Mouse (Mus musculus): ENCODE data around the gene Rita1.
A peak's percentile ranks its signal among the peaks of the same experiment; 100 is the strongest.

The Rita1 gene

GRCm38 (mm10) chr5:120570289-120570897, 42.0 kb downstream of the Rita1 start:
- no peak for DNase-seq (ENCODE audit: low spot score)

- DNase-seq (ENCODE audit: low spot score) = no peak
These were observed 42.6 kb downstream of the Rita1 start for GRCm38 (mm10) chr5:120569791-120570190.

DNA sequence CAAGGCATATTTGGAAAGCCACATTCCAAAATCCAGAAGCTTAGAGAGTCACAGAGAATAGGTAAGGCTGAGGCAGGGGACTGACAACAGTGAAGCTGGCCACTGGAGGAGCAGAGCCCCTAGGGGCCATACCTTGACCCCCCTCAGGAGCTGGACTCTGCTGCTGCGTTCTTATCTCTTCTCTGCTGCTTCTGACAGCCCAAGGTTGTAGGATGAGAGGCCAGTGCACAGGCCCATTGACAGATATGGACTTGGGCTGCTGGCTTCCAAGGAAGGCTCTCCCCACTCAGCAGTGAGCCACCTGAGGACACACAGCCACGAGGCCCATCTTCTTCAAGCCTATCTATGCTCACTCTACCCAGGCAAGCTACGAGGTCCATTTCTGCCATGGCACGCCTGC, 43.4 kb downstream of the Rita1 start:
- DNase-seq (ENCODE audit: low spot score) = no peak

GRCm38 (mm10) chr5:120568336-120568768, 44.0 kb downstream of the Rita1 start:
- no peak for DNase-seq (ENCODE audit: low spot score)

DNA sequence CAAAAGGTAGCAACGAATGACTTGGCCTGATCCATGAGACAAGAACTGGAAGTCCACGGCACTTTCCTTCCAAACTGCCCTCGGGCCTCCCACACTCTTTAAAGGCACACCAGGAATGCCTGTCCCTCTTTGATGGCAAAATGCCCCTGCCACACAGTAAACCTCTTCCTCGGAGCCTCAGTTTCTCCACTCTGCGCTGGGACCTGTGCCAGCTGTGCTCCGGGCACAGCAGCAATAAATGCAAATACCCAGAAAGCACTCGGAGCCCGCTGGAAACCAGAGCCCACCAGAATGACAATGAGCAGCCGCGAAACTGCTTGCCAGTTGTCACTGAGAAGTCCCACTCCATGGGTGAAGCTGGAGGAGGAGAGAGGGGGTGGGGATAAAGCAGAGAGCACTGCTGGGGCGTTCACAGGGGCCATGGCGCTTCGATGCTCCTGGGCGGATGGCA, 44.6 kb downstream of the Rita1 start:
- no peak for DNase-seq (ENCODE audit: low spot score)

DNA sequence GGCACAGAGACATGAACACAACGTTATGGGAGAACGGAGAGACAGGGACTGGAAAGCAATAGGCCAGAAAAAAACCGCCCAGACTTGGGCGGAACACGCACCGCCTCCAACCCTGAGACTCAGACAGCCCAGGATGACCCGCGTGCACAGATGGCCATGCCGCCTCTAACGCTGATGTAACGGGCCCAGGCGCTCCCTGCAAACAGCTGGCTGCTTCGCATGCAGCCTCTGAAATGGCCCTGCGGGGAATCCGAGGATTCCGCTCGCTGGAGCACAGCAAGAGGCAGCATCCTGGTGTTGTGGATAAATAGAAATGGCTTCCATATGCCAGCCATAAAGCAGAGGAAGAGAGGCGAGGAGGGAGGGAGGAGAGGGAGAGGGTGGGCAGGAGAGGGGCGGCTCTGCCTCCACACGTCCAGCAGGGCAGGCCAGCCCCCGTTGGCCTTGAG, 45.1 kb downstream of the Rita1 start:
- peak; percentile 85 for DNase-seq (ENCODE audit: low spot score)

- DNase-seq (ENCODE audit: low spot score) = peak; percentile 57
These were observed 45.6 kb downstream of the Rita1 start for GRCm38 (mm10) chr5:120566681-120567252.

GRCm38 (mm10) chr5:120566101-120566500, 46.3 kb downstream of the Rita1 start:
- peak; percentile 67 for DNase-seq (ENCODE audit: low spot score)

GRCm38 (mm10) chr5:120565171-120565905, 47.1 kb downstream of the Rita1 start:
- DNase-seq (ENCODE audit: low spot score) = no peak

GRCm38 (mm10) chr5:120563914-120564311, 48.5 kb downstream of the Rita1 start:
- DNase-seq (ENCODE audit: low spot score) = no peak

DNA sequence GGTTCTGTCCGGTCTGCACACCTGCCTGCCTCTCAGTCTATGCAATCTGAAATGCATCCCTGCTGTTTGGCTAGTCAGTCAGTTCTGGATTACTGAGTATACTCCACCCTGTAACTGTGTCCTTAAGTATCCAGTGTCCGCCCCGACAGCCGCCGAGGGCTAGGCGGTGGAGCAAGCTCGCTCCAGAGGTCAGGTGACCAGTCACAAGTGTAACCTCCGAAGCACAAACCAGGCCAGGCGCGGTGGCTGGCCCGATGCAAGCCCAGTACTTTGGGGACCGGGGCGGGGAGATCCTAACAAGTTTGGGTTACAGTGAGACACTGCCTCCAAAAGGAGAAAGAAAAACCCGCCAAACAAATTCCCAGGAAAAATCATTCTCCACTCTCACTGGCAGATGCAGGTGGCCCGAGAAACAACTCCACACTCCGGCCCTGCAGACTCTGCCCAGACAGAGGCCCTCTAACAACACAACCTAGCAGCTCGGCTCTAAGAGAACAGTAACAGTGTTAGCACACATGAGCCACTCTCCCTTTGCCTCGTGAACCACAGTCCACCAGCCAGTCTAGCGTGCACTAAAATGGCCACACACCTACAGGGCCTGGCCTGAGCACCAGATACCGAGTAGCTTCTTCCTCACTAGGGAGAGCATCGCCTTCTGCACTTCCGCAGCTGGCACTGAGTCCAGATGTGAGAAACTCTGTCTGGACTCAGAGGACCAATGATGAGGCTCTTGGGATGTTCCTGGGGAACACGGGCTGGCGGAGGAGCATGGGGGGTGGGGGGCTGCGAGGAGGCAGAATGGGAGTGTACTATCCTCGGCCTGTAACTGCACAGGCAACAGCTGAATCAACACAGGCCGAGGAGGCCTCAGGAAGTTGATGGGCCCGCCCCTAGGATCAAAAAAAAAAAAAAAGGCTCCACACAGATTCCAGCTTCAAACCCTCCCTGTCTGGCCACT, 49.2 kb downstream of the Rita1 start:
- DNase-seq (ENCODE audit: low spot score) = peak; percentile 70

DNA sequence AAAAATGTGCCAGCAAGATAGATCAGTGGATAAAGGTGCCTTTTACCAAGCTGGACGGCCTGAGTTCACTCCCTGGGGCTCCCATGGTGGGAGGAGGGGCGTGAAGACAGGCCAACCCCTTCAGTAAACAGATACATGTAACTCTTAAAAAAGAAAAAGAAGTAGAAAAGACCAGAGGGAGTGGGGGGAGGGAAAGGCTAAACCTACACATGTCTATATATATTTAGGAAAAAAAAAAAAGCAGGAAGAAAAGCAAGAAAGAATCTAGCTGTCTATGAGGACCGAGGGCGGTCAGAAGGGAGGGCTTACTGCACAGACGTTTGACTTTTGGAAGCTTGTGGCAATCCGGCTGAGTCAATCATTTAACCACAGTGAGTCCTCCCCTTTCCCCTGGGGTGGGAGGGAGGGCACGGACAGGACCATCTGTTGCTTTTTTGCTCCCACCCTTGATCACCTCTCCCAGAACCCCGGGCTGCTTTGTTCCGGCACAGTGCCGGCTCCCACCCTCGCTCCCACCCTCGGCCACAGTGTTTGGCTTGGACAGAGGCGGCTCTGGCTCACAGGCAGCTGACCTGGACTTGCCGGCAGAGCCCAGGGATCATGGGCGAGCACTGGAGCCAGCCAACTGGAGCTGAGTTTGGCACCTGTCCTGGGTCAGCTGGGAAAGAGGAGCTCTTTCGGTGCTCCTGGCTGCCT, 51.6 kb downstream of the Rita1 start:
- no peak for DNase-seq (ENCODE audit: low spot score)

- no peak for DNase-seq (ENCODE audit: low spot score)
These were observed 52.2 kb downstream of the Rita1 start for GRCm38 (mm10) chr5:120560129-120560615.

DNA sequence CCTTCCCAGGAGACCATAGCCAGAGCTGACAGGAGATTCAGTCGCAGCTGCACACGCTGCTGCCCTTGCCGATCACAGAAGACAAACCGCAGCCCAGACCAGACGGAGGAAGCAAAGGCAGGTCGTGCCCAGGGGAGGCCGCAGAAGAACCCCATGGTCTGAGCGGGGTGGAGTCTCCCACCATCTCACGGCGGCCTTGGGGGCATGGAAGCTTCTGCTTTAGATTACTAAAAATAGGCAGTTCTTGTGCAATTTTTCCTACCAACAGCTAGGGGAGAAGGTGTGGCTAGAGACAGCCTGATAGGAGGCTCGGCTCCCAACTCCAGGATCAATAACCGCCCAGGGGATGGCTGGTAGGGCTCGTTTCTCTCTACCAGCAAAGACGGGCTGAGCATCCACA, 53.6 kb downstream of the Rita1 start:
- DNase-seq (ENCODE audit: low spot score) = no peak

- DNase-seq (ENCODE audit: low spot score) = no peak
These were observed 54.3 kb downstream of the Rita1 start for GRCm38 (mm10) chr5:120558041-120558440.

DNA sequence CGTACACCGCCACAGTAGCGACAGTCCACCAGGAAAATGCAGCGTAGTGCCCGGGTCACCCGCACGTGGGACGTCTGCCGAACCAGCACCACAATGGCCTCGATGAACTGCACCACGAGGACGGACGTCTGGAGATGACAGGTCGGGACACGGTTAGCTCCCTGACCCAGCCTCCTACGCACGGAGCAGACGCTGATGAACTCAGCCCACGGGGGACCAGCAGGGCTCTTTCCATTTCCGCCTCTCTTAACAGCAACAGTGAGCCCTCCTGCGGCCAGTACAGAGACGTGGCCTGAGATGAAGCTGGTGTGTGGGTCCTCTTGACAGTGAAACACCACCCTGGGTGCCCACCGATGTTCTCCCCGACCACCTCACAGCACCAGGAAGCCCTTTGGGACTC, 56.5 kb downstream of the Rita1 start:
- DNase-seq (ENCODE audit: low spot score) = no peak

GRCm38 (mm10) chr5:120550673-120551072, 61.7 kb downstream of the Rita1 start:
- DNase-seq (ENCODE audit: low spot score) = no peak

DNA sequence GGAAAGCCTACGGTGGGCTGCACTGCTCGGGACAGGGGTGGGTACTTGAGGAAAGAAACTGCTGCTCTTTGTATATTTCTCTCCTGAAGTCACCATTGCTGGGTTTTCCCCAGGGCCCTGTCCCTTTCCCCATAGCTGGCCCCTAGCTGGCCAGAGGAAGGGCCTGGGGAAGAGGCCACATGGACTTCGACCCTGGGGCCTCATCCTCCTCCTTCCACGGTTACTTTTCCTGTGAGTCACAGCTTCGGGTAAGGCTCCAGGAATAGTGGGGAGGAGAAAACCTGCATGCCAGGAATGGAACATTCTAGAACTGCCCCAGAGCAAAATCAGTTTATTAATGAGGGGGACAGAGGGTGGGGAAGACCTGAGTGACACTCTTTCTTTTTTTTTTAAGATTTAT, 62.3 kb downstream of the Rita1 start:
- DNase-seq (ENCODE audit: low spot score) = no peak

DNA sequence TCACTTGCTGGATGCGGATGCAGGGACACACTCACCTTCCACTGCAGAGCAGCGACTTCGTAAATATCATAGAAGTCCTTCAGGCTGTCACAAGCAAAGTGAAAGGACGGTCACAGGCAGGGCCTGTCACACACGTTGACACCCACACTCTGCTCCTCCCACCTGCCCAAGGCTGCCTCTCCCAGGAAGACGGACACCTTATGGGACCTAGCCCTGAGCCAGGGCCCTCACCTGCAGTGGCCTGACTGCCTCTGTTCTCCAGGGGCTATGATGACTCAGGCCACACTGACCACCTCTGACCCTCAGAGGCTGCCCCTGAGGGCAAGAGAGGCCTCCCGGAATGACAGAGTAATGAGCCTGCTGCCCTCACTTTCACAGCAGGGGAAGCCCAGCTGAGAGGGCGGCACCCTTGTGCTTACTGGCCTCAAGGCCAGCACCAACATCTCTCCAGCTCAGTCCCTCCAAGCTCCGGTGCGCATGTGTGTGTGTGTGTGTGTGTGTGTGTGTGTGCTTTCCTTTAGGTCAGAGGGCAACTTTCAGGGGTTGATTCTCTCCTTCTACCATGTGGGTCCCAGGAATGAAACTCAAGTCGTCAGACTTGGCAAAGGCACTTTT, 64.0 kb downstream of the Rita1 start:
- DNase-seq (ENCODE audit: low spot score) = no peak

Data from MN1 (cell line).